Mouse (Mus musculus) kidney, adult 2 months (tissue): ENCODE measurements around the gene Cldn5.

ENCODE experiments used
- CTCF ChIP-seq: fragments of 200-500 bp; conservative IDR thresholded peaks from 2 replicates; pipeline ENCODE4 v1.5.1; 2011; ENCODE audit warnings: low read depth, mild to moderate bottlenecking, control low read depth, low read length, moderate library complexity, mixed read lengths; ENCODE audit not compliant: insufficient read depth, insufficient read length
- POLR2A ChIP-seq: fragments of 200-500 bp; IDR thresholded peaks from one replicate; pipeline ENCODE4 v1.6.1; 2011; ENCODE audit warnings: low read depth, low read length, control low read depth

- no peak for TF ChIP-seq CTCF
- no peak for TF ChIP-seq POLR2A
Observed at GRCm38 (mm10) chr16:18809001-18809400, 32.4 kb downstream of the Cldn5 start.
